Mouse (Mus musculus) cerebellum, adult 2 months (tissue): Measurements from ENCODE around the gene G530012D18Rik. TPM values are rescaled to one million over a fixed set of nuclear protein-coding genes. Genes with fewer than 3 reads are reported as not detected.

Experiments
- polyA plus RNA-seq: library from polyadenylated mRNA; depleted of rRNA; stranded (reverse); fragments of >200 nt; gene quantifications from 2 replicates; pipeline ENCODE4 v1.2.3, GENCODE M21; 2012; rRNA removed

Gene G530012D18Rik
- polyA plus RNA-seq, 1 experiment, result not detected

Other genes with a start within 250 kb of the G530012D18Rik start
- gene Sp110, start 23.1 kb downstream of the G530012D18Rik start, polyA plus RNA-seq, result 0.93 and 1.5 TPM in 2 replicates
- 0.65 and 0.85 TPM in 2 replicates for gene Sp140, start 24.7 kb downstream of the G530012D18Rik start, polyA plus RNA-seq
- 4.7 and 5.4 TPM in 2 replicates for gene Sp100, start 74.3 kb downstream of the G530012D18Rik start, polyA plus RNA-seq
- 0.30 and 0.49 TPM in 2 replicates for gene A630001G21Rik, start 203.0 kb downstream of the G530012D18Rik start, polyA plus RNA-seq
- 121 and 127 TPM in 2 replicates for gene Cab39, start 217.8 kb downstream of the G530012D18Rik start, polyA plus RNA-seq